Mouse (Mus musculus) small intestine, adult 2 months (tissue): ENCODE measurements around the gene H2-D1.

Experiments used
- CTCF ChIP-seq: fragments of 200-500 bp; IDR thresholded peaks from 2 replicates; pipeline ENCODE4 v1.5.1; 2012; ENCODE audit warnings: low read depth, mild to moderate bottlenecking, control low read depth, inconsistent platforms, low read length, moderate library complexity, mixed read lengths; ENCODE audit not compliant: insufficient replicate concordance, insufficient read length; ENCODE audit errors: extremely low read depth
- POLR2A ChIP-seq: fragments of 200-500 bp; IDR thresholded peaks from 2 replicates; pipeline ENCODE4 v1.6.1; 2012; ENCODE audit warnings: low read depth, mild to moderate bottlenecking, control low read depth, inconsistent platforms, low read length, moderate library complexity

GRCm38 (mm10) chr17:35250348-35251120, 12.0 kb upstream of the H2-D1 start:
- no peak for TF ChIP-seq CTCF
- no peak for TF ChIP-seq POLR2A
